Mouse (Mus musculus) T-helper 17 cell (primary cell): ENCODE data around the gene Smc4.

Experiments used
- in situ Hi-C, 2 experiments: fragments of 300-600 bp; cut with MboI, MseI; formaldehyde crosslinking; loops; 1 replicate in 1 of 2; 2 replicates in 1 of 2; pipeline ENCODE4 v1.15.1; 2025; ENCODE audit warnings: high pct_unique_total_duplicates in 2 of 2

Gene Smc4

DNA sequence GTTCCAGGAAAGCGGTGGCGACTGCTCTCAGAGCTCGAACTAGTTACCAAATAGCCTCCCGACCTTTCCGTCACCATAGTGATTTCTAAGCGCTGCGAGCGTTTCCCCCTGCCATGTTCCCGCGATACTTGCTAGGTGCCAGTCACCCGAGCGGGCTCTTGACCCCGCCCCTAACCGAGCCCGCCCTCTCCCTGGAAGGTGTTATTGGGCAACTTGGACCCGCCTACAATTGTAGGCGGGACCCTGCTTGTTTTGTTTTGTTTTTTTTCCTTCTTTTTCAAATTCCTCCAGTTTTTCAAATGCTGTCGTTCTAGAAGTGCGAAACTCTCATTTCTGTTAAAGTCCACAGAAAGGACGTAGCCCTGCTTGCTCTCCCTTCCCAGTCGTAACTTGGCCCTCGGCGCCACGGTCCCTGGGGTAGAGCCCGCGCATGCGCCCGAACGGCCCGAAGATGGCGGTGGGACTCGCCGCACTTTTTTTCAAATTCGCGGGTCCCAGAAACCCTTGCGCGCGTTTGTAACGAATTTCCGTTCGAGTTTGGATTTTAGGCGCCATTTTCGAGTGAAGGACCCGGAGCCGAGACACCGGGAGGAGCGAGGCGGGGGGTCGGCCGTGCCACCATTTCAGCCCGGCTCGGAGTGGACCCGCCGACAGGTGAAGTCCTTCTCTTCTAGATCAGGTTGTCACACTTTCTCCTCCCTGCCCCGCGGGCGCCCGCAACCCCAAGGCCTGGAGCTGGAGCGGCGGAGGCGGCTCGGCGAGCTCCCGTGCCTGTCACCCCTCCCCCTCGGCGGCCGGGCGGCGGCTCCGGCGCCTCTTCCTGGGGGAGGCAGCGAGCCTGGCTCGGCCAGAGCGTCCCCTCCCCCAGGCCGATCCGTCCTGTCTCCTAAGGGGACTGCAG is at the start of gene Smc4, which contains the start of gene Ift80:
Gene Smc4 (plus strand): TSS at position 302 of the 901 bp plus-strand sequence.
Gene Ift80 (minus strand): TSS at position 134 of the 901 bp plus-strand sequence.
- in situ Hi-C loops: loop anchor here in 1 of 2 experiments (5.0 to 25.0 kb wide), 2 partner anchors 38 to 733 kb away; partner anchors contain the start of gene Trim59

DNA sequence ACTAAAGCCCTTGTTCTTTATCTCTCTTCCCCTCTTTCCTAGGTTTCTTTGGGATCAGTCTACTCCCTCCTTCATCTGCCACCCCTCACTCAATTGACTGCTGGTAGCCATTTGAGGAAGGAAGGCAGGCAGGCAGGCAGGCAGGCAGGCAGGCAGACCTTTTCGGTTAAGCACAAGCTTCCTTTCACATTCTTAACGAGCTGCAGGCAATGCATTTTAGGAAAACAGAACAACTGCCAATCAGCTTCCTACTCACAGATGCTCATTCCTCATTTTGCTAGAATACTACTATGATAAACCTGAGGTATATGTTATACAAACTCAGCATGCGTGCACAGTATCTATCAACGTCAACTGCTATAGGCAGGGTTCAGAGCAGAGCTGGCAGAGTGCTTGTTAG is 48.1 kb upstream of the Smc4 start:
- in situ Hi-C loops: loop anchor here in 1 of 2 experiments (5.0 kb wide), 1 partner anchor 319 kb away; no protein-coding TSS in a partner anchor

DNA sequence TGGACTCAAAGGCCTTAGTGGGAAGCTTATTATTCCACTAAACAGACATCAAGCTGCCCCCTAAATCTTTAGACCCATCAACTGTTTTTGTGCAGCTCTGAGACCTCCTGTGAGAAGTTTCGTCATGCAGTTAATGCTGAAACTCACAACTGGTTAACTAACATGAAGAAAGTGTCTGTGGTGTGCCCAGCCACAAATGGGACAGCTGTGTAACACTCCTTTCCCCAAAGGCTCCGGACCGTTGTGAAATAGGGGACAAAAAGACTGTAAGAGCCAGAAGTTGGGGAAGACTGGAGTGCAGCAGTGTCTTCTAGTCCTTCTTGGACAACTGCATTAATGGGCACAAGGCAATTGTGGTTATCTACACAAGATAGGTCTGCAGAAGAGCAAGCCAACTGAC is 47.1 kb upstream of the Smc4 start:
- in situ Hi-C loops: loop anchor here in 1 of 2 experiments (5.0 kb wide), 1 partner anchor 320 kb away; no protein-coding TSS in a partner anchor

DNA sequence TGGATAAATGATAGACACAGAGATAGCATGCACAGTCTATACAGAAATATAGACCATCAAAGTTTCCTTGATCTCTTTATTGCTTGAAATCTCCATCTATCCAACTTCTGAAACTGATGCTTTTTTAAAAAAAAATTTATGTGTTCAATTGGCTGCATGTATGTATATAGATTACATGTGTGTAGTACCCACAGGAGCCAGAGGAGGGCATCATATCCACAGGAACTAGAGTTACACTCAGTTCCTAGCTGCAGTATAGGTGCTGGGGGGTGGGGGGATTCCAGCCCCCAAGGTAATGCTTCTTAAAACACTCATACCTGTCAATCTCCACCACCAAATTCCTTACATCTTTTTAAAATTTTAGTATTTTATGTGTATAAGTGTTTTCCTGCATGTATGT is 39.9 kb upstream of the Smc4 start:
- in situ Hi-C loops: no loop called here

DNA sequence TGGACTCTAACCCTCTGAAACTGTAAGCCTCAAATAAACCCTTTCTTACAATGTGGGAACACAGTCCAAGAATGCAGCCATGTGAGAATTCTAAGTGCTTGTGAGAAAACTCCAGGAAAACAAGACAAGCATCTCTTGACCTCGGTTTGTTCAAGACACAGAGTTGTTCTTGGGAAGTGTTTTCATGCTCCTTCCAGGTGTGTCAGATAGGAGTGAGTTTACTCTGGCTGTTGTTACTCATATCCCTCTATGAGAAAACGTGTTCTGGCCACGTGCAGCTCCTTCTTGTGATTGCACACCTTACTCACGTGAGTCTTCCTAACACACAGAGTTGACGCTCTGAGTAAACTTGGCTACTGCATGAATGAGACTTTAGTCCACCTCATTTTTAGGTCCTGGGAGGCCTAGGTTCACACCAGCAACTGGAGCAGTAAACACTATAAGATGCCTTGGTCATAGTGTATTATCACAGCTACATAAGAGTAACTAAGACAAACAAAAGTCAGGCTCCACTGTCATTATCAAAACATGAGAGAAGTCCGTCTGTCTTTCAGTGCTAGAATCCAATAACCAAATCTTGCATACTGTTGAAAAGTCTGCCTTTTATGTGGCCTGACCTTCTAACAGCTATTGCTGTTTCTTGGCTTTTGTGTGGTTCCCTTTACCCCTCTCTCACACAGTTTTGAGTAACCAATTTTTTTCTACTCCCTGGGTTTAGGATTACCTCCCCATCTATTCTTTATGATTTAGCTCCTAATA is 37.8 kb upstream of the Smc4 start:
- in situ Hi-C loops: no loop called here

DNA sequence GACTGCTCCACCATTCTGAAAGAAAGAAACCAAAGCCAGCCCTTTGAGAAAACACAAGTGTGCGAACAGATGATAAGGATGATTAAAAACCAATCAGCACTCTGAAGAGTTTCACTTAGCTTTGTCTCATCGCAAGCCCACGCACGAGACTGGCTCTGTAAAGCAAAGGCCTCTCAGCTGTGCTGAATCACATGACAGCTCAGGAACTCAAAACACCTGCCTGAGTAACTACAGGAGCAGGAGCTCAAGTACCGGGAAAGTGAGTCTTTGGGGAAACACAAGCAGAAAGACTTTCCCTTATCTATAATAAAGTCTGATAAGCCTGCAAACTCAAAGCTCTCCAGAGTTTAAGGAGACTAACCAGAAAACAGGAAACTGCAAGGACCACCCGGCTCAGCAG is 37.1 kb upstream of the Smc4 start:
- in situ Hi-C loops: no loop called here

DNA sequence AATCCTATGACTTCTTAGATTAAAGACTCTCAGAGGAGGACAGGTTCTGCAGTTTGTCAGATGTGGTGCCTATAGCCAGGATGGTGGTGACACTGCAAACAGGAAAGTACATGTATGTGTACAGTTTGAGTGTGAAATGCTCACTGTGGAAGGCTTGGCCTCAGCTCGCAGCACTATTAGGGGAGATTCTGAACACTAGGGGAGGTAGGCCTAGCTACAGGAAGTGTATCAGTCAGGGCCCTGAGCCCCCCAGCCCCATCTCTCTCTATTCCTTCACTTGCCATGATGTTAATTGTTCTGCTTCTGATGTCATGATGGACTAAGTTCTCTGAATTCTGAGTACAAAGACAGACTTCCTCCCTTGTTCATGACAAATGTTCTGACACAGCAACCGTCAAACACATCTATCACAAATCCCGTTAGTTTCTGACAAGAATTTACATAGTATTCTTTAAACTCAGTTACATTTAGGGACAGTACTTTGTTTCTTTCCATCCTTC is 35.4 kb upstream of the Smc4 start:
- in situ Hi-C loops: no loop called here

DNA sequence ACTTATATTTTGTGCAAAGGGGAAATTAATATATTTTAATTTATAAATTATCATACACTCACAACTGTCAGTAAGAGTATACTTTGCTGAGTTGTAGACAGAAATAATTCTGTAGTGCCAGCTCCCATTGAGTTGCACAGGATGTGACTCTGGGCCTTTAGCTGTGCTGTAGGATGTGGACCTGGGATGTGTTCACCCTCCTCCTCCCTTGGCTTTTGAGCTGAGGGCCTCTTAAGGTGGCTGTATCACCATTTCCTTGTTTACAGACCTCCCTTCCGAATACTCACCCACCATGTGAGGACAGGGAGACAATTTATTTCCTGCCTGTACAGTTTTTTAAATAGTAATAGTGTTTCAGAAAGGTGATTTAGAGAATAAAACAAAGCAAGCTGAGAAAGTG is 31.0 kb upstream of the Smc4 start:
- in situ Hi-C loops: no loop called here

DNA sequence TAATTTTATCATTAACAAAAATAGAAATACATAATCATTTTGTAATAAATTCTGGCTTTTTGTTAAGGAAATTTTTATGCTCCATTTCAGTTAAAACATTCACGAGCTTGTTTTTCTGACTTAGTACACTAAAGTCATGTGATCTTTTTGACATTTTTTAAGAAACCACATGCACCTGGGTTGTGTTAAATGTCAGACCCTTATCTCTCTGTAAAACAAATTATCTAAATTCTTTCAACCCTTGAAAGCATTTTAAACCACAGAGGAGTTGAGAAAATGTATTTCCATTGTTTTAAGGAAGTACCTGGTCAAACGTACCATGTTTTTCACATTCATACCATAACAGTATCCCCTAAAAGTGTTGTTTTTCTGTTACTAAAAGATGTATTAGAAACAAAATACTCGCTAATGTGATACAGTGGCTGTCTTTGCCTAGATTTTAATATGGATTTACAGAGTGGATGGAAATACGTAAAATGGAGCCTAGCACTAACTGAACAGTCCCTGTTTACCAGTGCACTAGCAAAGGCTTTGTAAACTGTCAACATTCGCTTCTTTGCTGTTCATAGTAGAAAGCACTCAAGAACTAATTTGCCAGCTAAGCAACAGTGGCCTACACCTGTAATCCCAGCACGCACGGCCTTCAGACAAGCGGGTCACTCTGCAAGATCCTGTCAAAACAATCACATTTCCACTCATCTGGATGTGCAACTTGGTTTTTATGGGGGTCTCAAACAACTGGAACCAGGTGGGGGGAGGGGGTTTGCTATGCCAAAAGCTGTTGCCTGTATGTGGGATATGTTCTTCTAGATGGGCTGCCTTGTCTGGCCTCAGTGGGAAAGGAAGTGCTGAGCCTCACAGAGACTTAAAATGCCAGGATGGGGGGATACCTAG is 29.7 kb upstream of the Smc4 start:
- in situ Hi-C loops: no loop called here

DNA sequence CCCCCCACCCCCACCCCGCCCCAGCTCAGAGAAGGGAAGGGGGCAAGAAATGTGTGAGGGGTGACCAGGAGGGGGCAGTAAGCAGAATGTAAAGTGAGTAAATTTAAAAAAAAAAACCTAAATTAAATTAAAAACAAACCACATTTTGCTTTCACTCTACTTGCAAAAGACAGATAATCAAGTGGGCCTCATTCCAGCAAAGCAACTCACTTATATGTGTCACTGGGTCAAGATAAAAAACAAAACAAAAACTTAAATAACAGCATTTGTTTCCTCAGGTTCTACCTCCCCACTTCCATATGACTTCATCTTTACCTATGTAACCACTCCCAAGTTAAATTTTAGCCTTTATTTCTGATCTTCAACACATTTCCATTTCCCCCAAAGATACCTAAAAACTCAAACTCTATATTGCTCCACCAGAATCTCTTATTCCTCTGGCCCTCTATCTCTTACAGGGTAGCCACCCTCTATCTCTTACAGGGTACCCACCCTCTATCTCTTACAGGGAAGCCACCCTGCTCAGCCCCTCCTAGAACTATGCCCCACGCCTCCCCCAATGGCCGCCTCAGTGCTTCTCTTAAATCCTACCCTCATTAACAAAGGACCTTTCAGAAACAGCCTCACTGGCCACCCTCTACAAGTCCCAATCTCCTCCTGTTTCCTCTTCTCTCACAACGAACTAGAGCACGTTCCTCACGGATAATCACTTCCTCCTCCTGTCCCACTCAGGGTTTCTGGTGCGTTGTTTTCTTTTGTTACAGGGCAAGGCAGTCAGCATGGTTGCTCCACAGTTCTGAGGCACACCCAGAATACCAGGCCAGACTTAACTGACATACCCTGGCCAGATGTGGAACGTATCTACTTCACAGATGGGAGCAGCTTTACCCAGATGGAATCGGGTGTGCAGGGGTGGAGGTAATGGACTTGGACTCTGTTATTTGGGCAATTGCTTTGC is 28.7 kb upstream of the Smc4 start:
- in situ Hi-C loops: no loop called here

DNA sequence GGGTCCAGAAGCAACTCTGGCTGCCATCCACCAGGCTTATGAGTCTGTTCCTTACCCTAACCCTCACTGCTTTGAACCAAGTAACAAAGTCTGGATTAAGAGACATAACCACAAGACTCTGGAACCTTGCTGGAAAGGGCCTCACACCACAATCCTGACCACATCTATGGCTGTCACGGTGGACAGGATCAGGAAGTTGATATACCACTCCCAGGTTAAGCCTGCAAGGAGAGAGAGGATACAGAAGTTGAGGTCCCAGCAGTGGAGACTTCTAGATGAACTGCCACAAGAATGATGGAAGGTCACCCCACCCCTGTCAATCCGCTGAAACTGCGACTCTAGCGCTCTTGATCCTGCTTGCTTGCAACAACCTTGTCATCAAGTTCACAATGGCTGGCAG is 26.8 kb upstream of the Smc4 start:
- in situ Hi-C loops: no loop called here

DNA sequence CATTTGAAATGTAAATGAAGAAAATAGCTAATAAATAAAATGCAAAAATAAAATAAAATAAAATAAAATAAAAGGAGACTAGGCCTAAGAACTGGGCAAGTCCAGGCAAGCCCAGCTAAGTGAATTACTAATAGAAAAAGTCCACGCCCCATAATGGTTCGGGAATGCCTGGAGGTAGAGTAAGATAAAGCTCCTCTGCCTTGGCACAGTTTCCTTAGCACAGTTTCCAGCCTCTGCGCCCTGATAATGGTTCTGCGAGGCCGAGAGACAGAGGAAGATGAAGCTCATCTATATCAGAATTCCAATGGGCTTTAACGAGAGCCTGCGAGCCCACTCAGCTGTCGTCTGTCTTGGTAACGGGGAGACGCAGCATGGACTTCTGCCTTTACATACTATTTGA is 25.4 kb upstream of the Smc4 start:
- in situ Hi-C loops: no loop called here

DNA sequence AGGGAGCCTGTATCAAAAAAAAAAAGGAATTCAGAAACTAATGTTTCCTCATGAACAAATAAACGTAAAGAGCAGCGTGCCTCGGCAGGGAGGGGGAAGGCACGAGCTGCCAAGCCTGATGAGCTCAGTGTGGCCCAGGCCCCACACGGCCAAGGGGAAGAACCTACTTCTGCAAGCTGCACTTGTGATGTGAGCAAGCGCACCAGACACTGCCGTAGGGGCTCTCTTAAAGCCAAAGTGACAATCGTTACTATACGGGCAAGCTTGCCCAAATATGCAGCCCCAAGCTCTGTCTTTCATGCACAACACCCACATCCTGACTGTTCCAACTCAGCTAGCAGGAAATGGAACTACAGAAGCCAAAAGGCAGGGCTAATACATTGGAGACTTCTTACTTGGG is 23.6 kb upstream of the Smc4 start:
- in situ Hi-C loops: no loop called here

DNA sequence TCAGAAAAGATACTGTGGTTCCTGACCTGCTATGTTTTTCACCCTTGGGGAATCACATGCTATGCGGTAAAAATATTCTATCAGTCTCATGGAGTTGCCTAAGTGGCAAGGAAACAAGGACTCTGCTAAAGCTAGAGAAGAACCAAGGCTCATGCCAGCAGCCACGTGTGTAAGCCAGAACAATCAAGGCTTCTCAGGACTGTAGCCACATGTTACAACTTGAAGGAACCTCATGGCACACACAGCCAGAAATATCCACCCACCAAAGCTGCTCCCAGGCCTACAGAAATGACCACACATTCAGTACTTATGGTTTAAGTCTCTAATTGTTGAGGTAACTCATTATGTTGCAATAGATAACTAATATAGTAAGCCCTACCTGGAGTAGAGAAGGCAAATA is 18.0 kb upstream of the Smc4 start:
- in situ Hi-C loops: no loop called here

DNA sequence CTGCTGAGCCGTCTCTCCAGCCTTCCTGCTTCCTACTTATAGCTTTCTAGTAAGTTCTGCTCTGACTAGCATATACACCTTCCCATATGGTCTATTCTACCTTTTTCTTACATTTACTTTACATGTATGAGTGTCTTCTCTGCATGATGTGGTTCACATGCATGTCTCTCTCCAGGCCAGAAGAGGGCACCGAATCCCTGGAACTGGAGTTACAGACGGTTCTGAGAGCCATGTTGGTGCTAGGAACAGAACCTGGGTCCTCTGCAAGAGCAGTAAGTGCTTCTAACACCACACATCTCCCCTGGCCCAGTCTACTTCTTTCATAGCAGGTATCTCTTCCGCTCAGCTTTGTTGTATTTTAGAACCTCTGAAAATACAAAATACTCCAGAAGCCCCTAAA is 1.8 kb upstream of the Smc4 start:
- in situ Hi-C loops: loop anchor here in 1 of 2 experiments (25.0 kb wide), 1 partner anchor 735 kb away; no protein-coding TSS in a partner anchor

DNA sequence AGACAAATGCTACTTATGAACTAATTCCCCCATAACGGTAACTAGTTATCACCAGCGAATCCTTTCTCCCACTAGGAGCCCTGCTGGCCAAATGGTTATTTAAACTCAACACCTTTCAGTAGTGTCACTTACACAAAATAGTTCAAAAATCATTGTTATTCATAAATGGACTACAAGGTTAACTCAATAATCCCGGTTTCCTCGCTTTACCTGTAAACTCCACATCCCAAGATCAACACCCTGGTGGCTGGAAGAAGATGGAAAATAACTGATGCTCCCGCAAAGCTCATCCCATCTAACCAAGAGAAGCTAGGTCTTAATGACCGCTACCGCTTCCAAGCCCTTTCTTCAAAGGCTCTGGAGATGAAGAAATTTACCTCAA is 492 bp upstream of the Smc4 start:
- in situ Hi-C loops: loop anchor here in 1 of 2 experiments (25.0 kb wide), 1 partner anchor 733 kb away; no protein-coding TSS in a partner anchor

DNA sequence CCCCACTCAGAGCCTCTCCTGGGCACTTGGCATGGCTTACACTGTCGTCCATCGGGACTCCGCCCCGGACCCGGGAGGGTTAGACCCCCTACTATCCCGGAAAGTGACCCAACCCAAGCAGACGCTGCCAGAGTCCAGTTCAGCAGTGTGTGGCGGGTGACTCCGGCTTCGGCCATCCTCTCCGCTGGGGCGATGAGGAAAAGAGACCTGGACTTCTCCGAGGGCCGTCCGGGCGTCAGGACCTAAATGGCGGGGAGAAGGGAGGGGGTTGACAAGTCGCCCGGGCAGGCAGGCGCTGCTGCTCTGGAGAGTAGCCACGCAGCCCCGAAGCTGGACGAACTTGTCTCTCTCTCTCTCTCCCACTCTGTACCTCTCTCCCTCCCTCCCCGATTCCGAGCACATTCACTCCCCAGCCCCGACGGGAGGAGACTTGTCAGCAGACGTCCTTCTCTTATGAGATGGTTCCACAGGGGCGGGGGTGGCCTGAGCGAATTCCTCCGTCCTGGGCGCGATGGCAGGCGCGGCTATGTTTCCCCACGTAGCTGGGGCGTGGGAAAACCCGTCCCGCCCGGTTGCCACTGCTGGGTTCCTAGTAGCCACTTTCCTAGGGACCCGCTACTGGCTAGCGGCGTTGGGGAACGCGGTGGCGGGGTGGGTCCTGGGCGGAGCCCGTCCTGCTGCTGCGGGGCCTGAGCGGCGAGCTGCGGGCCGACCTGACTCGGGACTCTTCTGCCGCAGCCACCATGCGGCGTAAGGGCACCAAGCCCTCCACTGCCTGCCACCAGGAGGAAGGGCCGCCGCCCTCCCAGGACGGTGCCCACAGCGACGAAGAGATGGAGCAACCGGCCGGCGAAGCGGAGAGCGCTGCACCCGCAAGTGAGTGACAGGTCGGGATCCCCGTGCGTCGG is 1.1 kb downstream of the Smc4 start:
- in situ Hi-C loops: loop anchor here in 1 of 2 experiments (5.0 to 25.0 kb wide), 2 partner anchors 37 to 732 kb away; partner anchors contain the start of gene Trim59

DNA sequence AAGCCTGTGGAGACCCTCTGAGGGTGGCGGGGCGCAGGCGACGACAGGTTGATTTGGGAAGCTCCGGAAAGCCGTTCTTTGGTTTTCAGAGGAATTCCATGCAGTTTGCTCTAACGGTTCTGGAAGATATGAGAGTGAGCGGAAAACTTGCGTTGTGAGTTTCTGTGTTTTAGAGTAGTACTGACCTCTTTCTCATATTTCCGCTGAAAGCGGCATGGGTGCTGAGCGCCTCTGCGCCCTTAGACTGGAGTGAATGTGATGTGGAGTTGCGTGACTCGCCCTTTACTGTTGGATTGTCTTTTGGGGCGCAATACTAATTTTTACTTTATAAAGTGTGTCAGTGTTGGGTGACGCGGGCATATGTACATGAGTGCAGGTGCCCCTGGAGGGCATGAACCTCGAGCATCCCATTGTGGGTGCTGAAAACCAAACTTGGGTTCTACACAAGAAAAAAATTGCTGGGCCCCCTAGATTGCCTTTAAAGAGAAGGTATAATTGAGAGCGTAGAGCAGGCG is 1.8 kb downstream of the Smc4 start:
- in situ Hi-C loops: loop anchor here in 1 of 2 experiments (5.0 to 25.0 kb wide), 2 partner anchors 36 to 731 kb away; partner anchors contain the start of gene Trim59
